Mouse (Mus musculus): ENCODE measurements around the gene Pskh1.

- TF ChIP-seq POLR2A (IDR thresholded peaks at IDR 0.05; ENCODE audit: low read depth, low read length) = no peak
- TF ChIP-seq CTCF (IDR thresholded peaks at IDR 0.05; ENCODE audit: extremely low read depth, insufficient read length, insufficient replicate concordance, low read depth, low read length) = no peak
Measured at GRCm38 (mm10) chr8:105969367-105969766, 69.1 kb downstream of the Pskh1 start.
